In genomic region chr12:85986540-85987443, GRCm38 (mm10) we compare ENCODE assay signal across 12 mouse cellular contexts.
DNase-seq lines count a peak whose midpoint lies in the region; ATAC-seq and TF ChIP-seq lines count a peak whose summit lies in the region.
"Had no signal": no experiment of that assay in that cellular context is flagged by ENCODE, and none has a peak within 500 bp of the region (broad histone marks: within the 10 kb centered on the region; RNA-seq: fewer than 3 reads in every experiment).

No protein-coding gene starts in this region.

- no peaks in the 10 kb centered on the region for H3K36me3 ChIP-seq in kidney, adult 2 months (ENCODE audit: control insufficient read depth, insufficient read depth, low read length)
- H3K36me3 ChIP-seq in C2C12 (ENCODE audit: control insufficient read depth, insufficient read depth) = no peaks in the 10 kb centered on the region
- H3K36me3 ChIP-seq in hindbrain, embryonic 16.5 days (ENCODE audit: control insufficient read depth, insufficient read depth, low read length) = no peaks in the 10 kb centered on the region
- H3K36me3 ChIP-seq: embryonic facial prominence, embryonic 15.5 days; stomach, embryonic 15.5 days had no signal

- ATAC-seq in hindbrain, embryonic 16.5 days = peak; percentile 45
- no peak for ATAC-seq in inflammation-experienced regulatory T-cells, adult 6 months
- ATAC-seq in erythroblast, adult 5-6 weeks (replicated peaks; ENCODE audit: low FRiP score, poor library complexity, severe bottlenecking) = no peak

- H3K79me2 ChIP-seq in C2C12 (ENCODE audit: control insufficient read depth, insufficient read depth) = peaks cover 23% of the 10 kb centered on the region

- peaks cover 8% of the 10 kb centered on the region for H3K4me1 ChIP-seq in kidney, adult 2 months (ENCODE audit: control insufficient read depth, insufficient read depth, low read length)
- peaks cover 12% of the 10 kb centered on the region for H3K4me1 ChIP-seq in hindbrain, embryonic 16.5 days (ENCODE audit: control insufficient read depth, insufficient read depth, low read depth, low read length)
- H3K4me1 ChIP-seq: embryonic facial prominence, embryonic 15.5 days; stomach, embryonic 15.5 days had no signal

- no peak overlapping the region for H3ac ChIP-seq in C2C12 (ENCODE audit: control insufficient read depth, insufficient read length, low read depth)

- no peak overlapping the region for H3K27ac ChIP-seq in kidney, adult 2 months (ENCODE audit: insufficient read depth, low read depth, low read length)
- 0 out of 2 replicates have a peak overlapping the region, but pooled peaks have one; percentile 12 for H3K27ac ChIP-seq in hindbrain, embryonic 16.5 days (ENCODE audit: low read depth, low read length)
- H3K27ac ChIP-seq: embryonic facial prominence, embryonic 15.5 days; left cerebral cortex, adult 2 months; stomach, embryonic 15.5 days had no signal

- TF ChIP-seq CTCF in kidney, adult 2 months (conservative IDR thresholded peaks at IDR 0.05; ENCODE audit: insufficient read depth, insufficient read length, low read depth, low read length) = no peak
- no peak for TF ChIP-seq CTCF in C2C12 (IDR thresholded peaks at IDR 0.05; ENCODE audit: control insufficient read depth, insufficient read depth, insufficient read length)

- no peak for TF ChIP-seq POLR2A in kidney, adult 2 months (IDR thresholded peaks at IDR 0.05; ENCODE audit: low read depth, low read length)

- H3K4me3 ChIP-seq in kidney, adult 2 months (ENCODE audit: insufficient read depth, low read depth, low read length) = no peak overlapping the region
- H3K4me3 ChIP-seq in C2C12 (ENCODE audit: insufficient read depth, poor library complexity, severe bottlenecking) = no peak overlapping the region
- no peak overlapping the region for H3K4me3 ChIP-seq in hindbrain, embryonic 16.5 days (ENCODE audit: low read length)
- H3K4me3 ChIP-seq: embryonic facial prominence, embryonic 15.5 days; left cerebral cortex, adult 2 months; megakaryocyte, embryonic 14.5 days; stomach, embryonic 15.5 days had no signal

- DNase-seq in adrenal gland, postnatal 14 days = peak; percentile 20
- no peak for DNase-seq in adrenal gland, postnatal 25 days
- DNase-seq in kidney, adult 2 months = peak; percentile 37
- no peak for DNase-seq in kidney, postnatal 36 days

- H3K9ac ChIP-seq in hindbrain, embryonic 16.5 days (ENCODE audit: low read depth, low read length) = no peak overlapping the region
- H3K9ac ChIP-seq: embryonic facial prominence, embryonic 15.5 days; stomach, embryonic 15.5 days had no signal

- H3K27me3 ChIP-seq in kidney, adult 2 months (replicated peaks; ENCODE audit: control insufficient read depth, insufficient read depth, low read length) = no peaks in the 10 kb centered on the region
- no peaks in the 10 kb centered on the region for H3K27me3 ChIP-seq in C2C12 (ENCODE audit: control insufficient read depth, insufficient read depth, insufficient read length)
- H3K27me3 ChIP-seq in hindbrain, embryonic 16.5 days (replicated peaks; ENCODE audit: control insufficient read depth, insufficient read depth, low read length) = no peaks in the 10 kb centered on the region
- H3K27me3 ChIP-seq: embryonic facial prominence, embryonic 15.5 days; megakaryocyte, embryonic 14.5 days; stomach, embryonic 15.5 days had no signal

- no peaks in the 10 kb centered on the region for H3K9me3 ChIP-seq in hindbrain, embryonic 16.5 days (ENCODE audit: control insufficient read depth, low read length)
- H3K9me3 ChIP-seq: embryonic facial prominence, embryonic 15.5 days; megakaryocyte, embryonic 14.5 days; stomach, embryonic 15.5 days had no signal

- peaks cover 3% of the 10 kb centered on the region for H3K79me3 ChIP-seq in C2C12 (ENCODE audit: low read depth)

- 52% methylated on average over 13 of the region's 13 CpGs for WGBS in kidney, adult 2 months
- whole genome bisulfite sequencing in hindbrain, embryonic 16.5 days = 33% methylated on average over 13 of the region's 13 CpGs

- peak overlapping the region; percentile 35 for H3K4me2 ChIP-seq in hindbrain, embryonic 16.5 days (ENCODE audit: low read length)
- H3K4me2 ChIP-seq: embryonic facial prominence, embryonic 15.5 days; stomach, embryonic 15.5 days had no signal

TF ChIP-seq in C2C12, 6 proteins besides CTCF, POLR2A, EP300 and RAD21:
- TF ChIP-seq CEBPB (IDR thresholded peaks at IDR 0.05; ENCODE audit: low read depth) = no peak
- peak; percentile 14 for TF ChIP-seq FOSL1 (IDR thresholded peaks at IDR 0.05; ENCODE audit: insufficient read depth, low read length, poor library complexity, severe bottlenecking)

Comparison
In these comparisons a context has a peak if more than half of its experiments do, and no peak if none do; other contexts are left out.
1. DNase-seq: peak in adrenal gland, postnatal 14 days (single experiment) and kidney, adult 2 months (single experiment); none in adrenal gland, postnatal 25 days (single experiment) and kidney, postnatal 36 days (0 of 2).